Mouse (Mus musculus): ENCODE data around the gene Cog4.
"Not testable (repeated sequence)": the region's sequence is repeated elsewhere in the genome, so short reads cannot be mapped to it uniquely, and the experiment has no call there.

Cog4 gene

DNA sequence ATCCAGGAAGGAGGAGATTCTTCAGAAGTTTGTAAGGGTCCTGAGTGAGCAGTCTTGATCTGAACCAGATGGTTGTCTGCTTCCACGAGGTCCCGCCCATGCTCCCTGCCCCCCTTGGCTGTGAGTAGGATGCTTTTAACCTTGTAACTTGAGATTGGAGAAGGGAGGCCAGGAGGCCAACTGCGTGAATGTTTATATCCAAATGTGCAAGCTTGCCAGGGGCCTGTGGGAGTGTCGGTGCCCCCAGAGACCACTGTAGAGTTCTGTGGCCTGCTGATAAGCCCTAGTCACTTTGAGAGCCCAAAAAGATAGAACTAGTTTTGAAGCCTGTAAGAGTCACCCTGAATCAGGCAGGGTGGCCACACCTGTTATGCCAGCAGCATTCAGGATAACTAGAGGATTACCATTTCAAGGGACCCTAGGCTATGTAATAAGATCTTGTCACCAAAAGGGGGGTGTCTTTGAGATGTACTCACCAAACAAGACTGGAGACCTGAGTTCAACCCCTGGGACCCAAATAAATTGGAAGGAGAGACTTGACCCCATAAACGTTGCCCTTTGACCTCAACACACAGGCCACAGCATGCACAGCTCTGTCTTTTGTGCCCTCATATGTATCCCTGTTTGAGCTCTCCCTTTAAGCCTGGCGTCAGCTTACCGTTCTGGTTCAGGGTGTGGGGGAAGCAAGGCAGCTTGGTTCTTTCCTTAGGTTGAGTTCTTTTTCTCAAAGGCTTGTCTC lies 75.3 kb downstream of the Cog4 start:
- DNase-seq (ENCODE audit: low spot score in 2 of 2) = no peak

DNA sequence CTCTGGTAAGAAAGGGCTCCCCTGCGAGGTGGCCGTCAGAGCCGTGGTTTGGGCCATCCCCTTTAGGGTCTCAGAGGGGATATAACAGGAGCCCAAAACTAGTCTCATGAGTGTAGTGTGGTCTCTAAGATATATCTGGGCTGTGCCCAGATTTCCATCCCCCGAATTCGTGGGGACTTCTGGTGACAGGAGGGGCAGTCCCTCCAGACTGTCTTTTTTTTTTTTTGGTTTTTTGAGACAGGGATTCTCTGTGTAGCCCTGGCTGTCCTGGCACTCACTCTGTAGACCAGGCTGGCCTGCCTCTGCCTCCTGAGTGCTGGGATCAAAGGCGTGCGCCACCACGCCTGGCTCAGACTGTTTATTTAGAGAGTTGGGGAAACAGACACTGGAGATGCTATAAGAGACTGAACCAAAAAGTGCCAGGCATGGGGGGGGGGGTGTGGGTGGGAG lies 79.3 kb downstream of the Cog4 start:
- DNase-seq (ENCODE audit: low spot score in 2 of 2) = no peak

DNA sequence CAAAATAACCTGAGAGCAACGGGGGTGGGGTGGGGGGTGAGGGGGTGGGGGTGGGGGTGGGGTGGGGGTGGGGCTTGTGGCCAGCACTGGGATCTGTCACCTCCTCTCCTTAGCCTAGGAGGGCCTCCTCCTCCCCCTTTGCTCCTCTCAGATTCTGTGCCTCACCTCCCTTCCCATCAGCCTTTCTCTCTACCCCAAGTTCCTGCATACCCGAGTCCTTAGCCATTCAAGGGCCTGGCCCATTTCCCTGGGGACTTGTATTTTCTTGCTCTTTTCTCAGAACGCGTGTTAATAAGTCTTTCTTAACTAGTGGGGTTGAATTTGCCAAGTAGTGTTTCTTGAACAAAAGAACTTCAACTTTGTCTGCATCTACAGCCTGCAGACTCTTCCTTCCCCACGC lies 80.3 kb downstream of the Cog4 start:
- no peak for DNase-seq (ENCODE audit: low spot score in 2 of 2)

DNA sequence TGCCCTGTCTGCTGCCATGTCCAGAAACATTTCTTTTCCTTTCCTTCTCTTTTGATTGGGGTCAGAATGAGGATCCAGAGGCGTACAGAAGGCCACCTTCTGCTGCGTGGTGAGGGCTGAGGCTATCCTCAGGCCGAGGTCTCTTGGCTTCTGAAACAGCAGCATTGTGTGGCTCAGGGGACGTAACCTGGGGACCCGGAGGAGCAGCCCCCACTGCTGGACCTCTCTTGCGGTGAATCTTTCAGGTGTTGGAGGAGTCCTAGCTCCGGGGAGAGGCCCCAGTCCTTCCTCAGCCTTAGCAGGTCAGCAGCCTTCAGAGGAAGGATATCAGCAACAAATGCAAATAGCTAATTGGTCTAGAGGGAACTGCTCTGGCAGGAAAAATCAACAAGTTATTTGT lies 82.0 kb downstream of the Cog4 start:
- no peak for DNase-seq (ENCODE audit: low spot score in 2 of 2)

DNA sequence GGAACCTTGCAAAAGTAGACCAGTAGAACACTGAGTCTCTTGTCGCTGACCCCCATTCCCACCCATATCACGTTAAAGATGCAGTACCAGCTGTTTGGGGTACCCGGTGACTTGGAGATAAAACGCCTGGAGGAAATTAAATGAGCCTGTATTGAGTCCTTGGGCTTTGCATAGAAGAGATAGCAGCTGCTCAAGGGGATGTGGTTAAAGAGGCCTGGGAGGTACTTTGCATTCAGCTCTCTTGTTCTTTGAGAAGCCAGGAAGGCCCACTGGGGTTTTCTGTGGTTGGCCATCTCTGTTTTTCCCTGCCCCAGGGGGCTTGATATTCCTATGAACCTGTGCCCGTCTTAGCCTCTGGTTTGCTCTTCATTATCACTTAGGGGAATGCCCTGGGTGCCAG lies 82.7 kb downstream of the Cog4 start:
- no peak for DNase-seq (ENCODE audit: low spot score in 2 of 2)

DNA sequence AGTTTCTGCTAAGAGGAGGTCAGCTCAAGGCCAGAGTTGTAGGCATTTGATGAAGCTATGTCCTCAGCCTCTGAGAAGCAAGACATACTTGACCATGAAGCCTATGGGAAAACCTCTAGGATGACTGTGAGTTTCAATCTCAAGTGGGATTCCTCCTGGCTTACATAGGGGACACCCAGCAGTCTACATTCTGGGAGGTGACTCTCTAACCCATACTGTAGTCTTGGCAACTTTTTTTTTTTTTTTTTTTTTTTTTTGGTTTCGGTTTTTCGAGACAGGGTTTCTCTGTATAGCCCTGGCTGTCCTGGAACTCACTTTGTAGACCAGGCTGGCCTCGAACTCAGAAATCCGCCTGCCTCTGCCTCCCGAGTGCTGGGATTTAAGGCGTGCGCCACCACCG lies 83.3 kb downstream of the Cog4 start:
- DNase-seq (ENCODE audit: low spot score in 2 of 2) = not testable (repeated sequence)

DNA sequence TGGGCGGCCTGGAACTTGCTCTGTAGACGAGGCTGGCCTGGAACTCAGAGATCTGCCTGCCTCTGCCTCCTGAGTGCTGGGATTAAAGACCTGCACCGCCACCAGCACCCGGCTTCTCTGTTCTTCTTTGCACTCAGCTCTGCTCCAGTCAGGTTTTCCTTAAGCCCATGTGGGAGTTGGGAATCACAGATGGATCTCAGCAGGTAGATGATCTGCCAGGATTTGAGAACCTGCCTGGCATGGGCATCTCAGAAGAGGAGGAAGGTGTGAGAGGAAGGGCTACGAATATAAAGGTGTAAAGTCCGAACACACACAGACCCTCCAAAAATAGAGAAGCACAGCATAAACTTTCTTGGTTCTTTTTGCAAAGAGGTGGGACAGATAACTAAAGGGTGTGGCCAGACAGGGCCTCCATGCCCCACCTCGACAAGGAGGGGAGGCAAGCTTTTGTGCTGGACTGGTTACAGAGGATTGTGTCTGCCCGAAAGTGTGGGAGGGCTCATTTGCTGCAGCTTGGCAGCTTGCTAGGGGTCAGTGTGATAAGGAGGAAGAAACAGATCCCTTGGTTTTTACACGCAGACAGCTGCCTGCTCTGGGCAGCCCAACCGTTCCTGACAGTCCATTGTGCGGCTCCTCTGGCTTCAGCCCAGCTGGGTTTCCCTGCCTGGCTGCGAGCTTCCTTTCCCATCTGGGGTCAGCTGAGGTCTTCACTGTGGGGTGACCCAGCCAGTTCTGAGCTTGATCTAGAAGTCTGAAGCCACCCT lies 85.0 kb downstream of the Cog4 start:
- DNase-seq (ENCODE audit: low spot score in 2 of 2) = no peak

All from left cerebral cortex, adult 9 months (tissue).